Mouse (Mus musculus) B cell, adult (primary cell): Measurements from ENCODE around the gene Clptm1. TPM values are rescaled to one million over a fixed set of nuclear protein-coding genes. Genes with fewer than 3 reads are reported as not detected.

Experiments used
- total RNA-seq: library from RNA; stranded (reverse); gene quantifications from 4 replicates; pipeline ENCODE4 v1.2.4, GENCODE M21; 2023; ENCODE audit not compliant: inconsistent age

The Clptm1 gene
- 75.3 to 90.5 TPM (median 78.3 TPM) in 4 replicates for total RNA-seq

DNA sequence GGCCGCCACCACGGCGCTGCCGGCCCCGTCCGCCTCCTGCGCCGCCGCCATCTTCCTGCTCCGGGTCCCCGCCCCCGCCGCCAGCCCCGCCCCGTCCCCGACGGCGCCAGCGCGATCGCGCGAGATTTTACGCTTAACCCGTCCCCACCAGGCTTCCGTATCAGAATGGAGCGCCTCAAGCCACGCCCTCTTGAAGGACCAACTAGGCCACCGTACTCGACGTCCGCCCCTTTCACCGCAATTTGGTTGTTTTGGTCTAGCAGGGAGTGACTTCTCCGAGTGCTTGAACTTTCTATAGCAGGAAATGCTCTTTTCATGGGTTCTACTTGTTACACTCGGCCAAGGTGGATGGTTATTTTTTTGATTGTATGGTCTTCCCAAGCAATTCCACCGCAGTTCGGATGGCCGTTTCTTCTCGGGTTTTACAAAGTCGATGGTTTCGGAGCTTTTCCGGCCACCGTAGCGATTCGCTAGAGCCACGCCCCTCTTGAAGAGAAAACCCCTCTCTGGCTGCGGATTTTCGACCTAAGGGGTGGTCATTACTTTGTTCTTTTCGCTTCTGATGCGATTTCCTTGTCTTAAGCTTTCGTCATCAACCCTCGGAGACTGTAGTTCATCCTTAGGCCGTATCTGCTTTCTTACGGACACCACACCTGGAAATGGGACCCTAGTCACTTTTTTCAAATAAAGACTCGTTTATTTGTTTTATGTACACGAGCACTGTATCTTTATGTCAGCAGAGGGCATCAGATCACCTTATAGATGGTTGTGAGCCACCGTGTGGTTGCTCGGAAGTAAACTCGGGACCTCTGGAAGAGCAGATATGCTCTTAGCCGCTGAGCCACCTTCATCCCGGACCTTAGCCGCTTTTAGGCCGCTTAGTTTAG, at the start of gene Clptm1:
TSS of gene Clptm1 (minus strand) at position 79 of the 887 bp plus-strand sequence.

DNA sequence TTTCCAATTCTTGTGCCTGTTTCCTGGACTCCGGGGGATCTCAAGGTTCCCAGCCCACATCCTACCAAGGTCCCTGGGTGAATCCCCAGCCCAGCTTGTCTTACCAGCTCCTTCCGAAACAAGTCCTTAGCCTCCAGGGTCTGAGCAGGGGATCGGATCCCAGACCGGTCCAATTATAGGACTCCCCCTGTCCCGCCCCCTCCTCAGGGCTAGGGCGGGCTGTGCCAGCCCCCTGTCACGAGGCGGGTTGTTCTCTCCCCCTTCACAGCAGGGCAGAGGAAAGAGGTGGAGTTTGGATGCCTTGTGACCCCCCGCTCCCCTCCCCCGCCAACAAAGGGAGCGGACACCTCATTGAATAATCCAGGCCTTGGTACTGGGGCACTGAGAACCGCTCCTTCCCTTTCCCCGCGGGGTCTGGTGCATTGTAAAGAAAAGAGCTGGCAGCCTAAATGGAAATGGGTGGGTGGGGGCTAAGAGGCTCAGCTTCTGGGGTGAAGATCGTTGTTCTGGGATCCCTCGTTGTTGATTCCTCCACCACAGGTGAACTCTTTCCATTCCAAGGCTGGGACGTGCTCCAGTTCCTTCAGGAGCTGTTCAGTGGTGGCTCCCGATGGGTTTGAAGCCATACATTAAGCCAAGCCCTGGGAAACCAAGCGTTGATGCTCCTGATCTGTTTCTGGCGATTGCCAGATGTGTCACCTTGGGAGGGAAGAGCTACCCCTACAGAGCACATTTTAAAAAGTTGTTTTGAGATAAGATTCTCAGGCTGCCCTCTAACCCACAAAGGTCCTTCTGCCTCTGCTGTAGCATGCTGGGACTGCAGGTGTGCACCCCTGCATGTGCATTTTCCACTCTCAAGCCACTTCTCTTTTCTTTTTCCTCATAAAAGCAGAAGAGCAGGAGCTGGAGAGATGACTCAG, 34.3 kb upstream of the Clptm1 start, which contains the start of gene Apoe:
TSS of gene Apoe (minus strand) at position 282 of the 920 bp plus-strand sequence.

DNA sequence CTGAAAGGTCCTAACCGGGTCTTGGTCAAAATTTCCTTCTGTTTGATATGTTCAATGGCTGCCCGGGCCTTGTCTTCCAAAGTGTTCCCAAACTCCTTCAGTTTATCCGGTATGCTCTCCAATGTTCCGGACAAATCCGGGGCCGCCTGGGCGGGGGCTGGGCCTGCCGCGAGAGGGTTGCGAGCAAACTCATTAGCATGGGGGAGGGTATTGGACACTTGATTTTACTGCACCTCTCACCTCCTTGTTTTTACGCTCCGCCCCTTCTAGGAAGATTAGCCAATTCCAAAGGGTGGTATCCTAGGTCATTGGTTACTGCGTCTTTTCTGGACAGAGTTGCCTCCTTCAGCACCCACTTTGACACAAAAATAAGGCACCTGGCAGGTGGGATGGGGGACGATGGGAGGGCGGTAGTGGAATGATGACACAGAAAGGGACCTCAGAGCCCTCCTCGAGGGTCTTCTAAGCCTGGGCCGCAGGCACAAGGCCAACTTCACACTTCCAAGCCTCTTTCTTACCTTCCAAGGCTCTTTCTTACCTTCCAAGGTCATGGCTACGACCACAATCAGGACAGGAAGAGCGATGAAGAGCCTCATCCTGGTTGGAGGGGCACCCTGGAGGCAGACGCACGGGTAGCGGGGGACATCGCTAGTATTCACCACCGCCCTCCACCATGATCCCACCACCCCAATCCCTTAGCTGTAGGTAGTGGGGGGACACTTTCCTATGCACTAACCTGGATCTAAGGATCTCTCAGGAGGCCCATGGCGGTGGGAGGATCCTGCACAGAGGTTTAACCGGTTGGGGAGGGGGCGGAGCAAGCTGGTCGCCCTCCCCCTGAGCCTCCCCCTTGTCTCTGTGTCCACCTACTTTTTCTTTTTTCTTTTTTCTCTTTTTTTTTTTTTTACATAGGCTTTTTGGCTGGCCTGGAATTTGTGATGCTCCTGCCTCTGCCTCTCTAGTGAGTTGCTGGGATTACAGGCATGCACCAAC, 27.3 kb upstream of the Clptm1 start, which contains the start of gene Apoc1:
TSS of gene Apoc1 (minus strand) at position 788 of the 993 bp plus-strand sequence.

DNA sequence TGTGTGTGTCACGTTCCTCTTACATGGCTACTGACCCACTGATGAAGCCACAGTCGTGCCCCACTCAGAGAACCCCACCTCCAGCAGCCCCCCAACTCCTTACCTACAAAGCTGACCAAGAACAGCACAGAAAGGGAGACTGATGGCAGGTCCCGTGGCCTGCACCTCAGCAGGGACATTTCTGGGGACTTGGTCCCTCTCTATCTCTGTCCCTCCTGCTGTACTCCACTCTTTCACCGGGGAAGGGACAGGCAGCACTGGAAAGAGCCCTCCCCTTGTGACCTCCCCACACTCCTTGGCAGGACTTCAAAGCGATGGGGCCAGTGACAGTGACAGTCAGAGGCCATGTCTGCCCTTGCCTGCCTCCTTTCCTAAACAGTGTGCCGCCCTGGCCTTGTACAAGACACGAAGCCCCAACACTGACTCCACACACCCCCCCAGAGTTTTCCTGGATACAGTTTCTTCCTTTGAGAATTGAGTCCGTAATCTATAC, 16.4 kb upstream of the Clptm1 start, which contains the start of the genes Gm44805 and Apoc4:
TSS of gene Gm44805 (minus strand) at position 222 of the 493 bp plus-strand sequence.
TSS of gene Apoc4 (minus strand) at position 278 of the 493 bp plus-strand sequence.

DNA sequence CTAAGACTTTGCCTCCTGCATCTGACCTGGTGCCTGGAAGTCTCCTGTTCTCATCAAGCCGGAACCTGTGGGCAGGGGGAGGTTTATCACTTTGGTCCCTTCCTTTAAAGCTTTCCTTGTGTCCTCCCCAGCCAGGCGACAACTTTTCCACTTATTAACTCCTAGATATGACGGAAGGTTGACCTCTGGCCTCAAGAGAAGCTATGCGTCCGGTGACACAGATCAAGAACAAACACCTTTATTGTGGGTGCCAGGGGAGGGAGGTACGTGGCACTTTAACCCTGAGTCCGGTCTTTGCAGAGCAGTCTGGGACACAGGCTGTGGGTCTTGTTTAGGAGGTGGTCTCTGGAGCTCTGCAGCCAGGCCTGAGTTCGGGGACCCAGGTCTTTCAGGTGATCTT, 13.0 kb upstream of the Clptm1 start, which contains the start of gene Apoc2:
TSS of gene Apoc2 (minus strand) at position 70 of the 400 bp plus-strand sequence.

DNA sequence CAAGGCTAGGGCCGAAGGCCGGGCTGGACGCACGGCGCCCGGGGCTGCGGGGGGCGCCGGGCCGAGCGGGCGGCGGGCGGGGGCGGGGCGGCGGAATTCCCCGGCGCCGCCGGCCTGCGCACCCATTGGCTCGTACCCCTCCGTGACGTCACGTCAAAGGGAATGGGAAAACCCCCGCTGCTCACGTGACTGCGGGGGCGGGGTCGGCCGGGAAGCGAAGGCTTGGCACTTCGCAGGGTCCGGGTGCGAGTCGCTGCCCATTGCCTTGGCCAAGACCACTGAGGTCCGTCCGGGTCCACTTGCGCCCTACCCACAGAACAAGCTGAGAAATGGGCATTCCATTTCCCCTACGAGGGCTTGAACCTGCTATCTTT, 35.5 kb downstream of the Clptm1 start, which contains the start of gene Relb:
TSS of gene Relb (minus strand) at position 78 of the 374 bp plus-strand sequence.

DNA sequence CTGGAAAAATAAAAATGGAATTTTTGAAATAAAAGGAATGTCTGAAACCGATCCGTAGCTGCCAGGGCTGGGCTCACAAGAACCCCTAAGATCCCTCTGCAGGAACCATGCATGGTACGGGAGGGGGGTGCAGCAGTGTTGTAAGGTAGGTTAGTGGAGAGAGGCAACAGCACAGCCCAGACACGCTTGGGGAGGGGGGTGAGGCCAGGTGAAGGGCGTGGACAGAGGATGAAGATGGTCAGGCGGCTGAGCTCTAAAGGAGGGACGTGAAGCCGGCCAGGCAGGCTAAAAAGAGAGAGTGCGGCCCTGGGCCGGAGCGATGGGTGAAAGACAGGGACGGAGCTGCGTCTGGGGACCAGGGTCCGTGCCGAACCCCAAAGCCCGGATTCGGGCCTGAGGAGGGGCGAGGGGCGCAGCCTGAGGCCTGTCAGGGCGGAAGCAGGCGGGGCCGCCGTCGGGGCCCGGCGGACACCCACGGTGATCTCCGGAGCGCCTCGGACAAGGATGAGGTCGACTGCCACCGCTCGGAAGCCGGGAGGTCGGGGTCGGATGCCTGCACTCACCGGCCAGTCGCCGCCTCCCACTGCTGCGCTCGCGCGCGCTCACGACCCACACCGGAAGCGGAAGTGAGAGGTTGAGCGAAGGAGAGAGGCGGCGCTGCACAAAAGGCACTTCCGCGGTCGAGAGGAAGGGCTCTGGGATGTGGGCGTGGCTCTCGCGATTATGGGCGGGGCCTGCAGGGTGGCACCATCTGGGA, 60.8 kb downstream of the Clptm1 start, which contains the start of gene Clasrp:
TSS of gene Clasrp (minus strand) at position 638 of the 757 bp plus-strand sequence.

Other genes with a start within 250 kb of the Clptm1 start
- gene Mark4, start 206.2 kb downstream of the Clptm1 start, total RNA-seq, result 25.7 to 29.5 TPM (median 27.5 TPM) in 4 replicates
- gene Exoc3l2, start 201.7 kb downstream of the Clptm1 start, total RNA-seq, result not detected in 4 replicates
- 4.9 to 6.9 TPM (median 6.1 TPM) in 4 replicates for gene Bloc1s3, start 156.7 kb downstream of the Clptm1 start, total RNA-seq
- 25.7 to 35.6 TPM (median 30.6 TPM) in 4 replicates for gene Trappc6a, start 156.6 kb downstream of the Clptm1 start, total RNA-seq
- gene Nkpd1, start 147.2 kb downstream of the Clptm1 start, total RNA-seq, result 0.39 to 0.57 TPM (median 0.42 TPM) in 3 of 4 replicates, not detected in the other
- gene Ppp1r37, start 102.0 kb downstream of the Clptm1 start, total RNA-seq, result 50.2 to 62.6 TPM (median 55.2 TPM) in 4 replicates
- 11.5 to 13.5 TPM (median 12.6 TPM) in 4 replicates for gene Zfp296, start 87.7 kb downstream of the Clptm1 start, total RNA-seq
- 75.7 to 86.9 TPM (median 84.1 TPM) in 4 replicates for gene Gemin7, start 87.4 kb downstream of the Clptm1 start, total RNA-seq
- gene Clasrp, start 60.5 kb downstream of the Clptm1 start, total RNA-seq, result 100 to 118 TPM (median 109 TPM) in 4 replicates
- 110 to 121 TPM (median 118 TPM) in 4 replicates for gene Relb, start 35.6 kb downstream of the Clptm1 start, total RNA-seq
- not detected in 4 replicates for gene Apoc2, start 12.9 kb upstream of the Clptm1 start, total RNA-seq
- not detected in 4 replicates for gene Gm44805, start 16.4 kb upstream of the Clptm1 start, total RNA-seq
- gene Apoc4, start 16.4 kb upstream of the Clptm1 start, total RNA-seq, result not detected in 4 replicates
- 1.9 to 4.3 TPM (median 2.0 TPM) in 3 of 4 replicates, not detected in the other for gene Apoc1, start 27.6 kb upstream of the Clptm1 start, total RNA-seq
- gene Apoe, start 34.2 kb upstream of the Clptm1 start, total RNA-seq, result 84.7 to 201 TPM (median 96.1 TPM) in 4 replicates
- 52.3 to 57.5 TPM (median 53.4 TPM) in 4 replicates for gene Tomm40, start 50.4 kb upstream of the Clptm1 start, total RNA-seq
- 0.51 TPM in 1 of 4 replicates, not detected in the others for gene Nectin2, start 85.5 kb upstream of the Clptm1 start, total RNA-seq
- 0.27 TPM in 1 of 4 replicates, not detected in the others for gene Bcam, start 106.0 kb upstream of the Clptm1 start, total RNA-seq
- 0.78 to 1.3 TPM (median 0.86 TPM) in 3 of 4 replicates, not detected in the other for gene Cblc, start 131.8 kb upstream of the Clptm1 start, total RNA-seq
- gene Bcl3, start 157.7 kb upstream of the Clptm1 start, total RNA-seq, result 66.2 to 80.5 TPM (median 75.1 TPM) in 4 replicates
- not detected in 4 replicates for gene Gm19345, start 187.0 kb upstream of the Clptm1 start, total RNA-seq
- 15.4 to 22.5 TPM (median 16.2 TPM) in 4 replicates for gene Ceacam16, start 196.3 kb upstream of the Clptm1 start, total RNA-seq
- gene Ceacam19, start 222.9 kb upstream of the Clptm1 start, total RNA-seq, result not detected in 4 replicates